Mouse (Mus musculus) left cerebral cortex, adult 18-20 months (tissue): ENCODE results near the gene Golga4. TPM values are rescaled to one million over a fixed set of nuclear protein-coding genes. Genes with fewer than 3 reads are reported as not detected.
"Not testable (repeated sequence)": the region's sequence is repeated elsewhere in the genome, so short reads cannot be mapped to it uniquely, and the experiment has no call there.

Experiments
- DNase-seq, 2 experiments: peaks; one replicate each; pipeline ENCODE4 v3.0.0; 2021 to 2022; ENCODE audit warnings: low spot score in 2 of 2, mixed read lengths in 1 of 2
- total RNA-seq, 2 experiments: library from RNA; stranded (reverse); gene quantifications; 2 replicates each; pipeline ENCODE4 v1.2.3; 2021

Gene Golga4
- total RNA-seq, 2 experiments from 2014 or later, result 89.1 to 105 TPM

DNA sequence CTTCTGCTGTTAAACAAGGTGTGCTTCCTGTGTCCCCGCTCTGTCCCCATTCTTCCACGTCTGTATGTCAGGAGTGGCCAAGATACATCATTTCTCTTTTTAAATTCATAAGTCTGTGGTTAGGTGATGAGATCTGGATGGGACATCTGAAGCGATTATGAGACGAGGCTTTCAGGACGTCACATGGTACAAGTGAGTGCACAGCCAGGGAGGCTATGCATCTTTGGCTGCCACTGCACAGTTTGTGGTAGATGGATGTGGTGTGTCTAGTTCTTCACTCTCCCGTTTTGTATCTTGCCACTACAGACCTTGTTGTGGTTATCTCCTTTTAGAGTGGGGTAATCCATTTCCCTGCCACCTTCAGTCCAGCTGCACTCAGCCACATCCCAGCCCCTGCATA, 79.9 kb downstream of the Golga4 start:
- DNase-seq, result no peak

DNA sequence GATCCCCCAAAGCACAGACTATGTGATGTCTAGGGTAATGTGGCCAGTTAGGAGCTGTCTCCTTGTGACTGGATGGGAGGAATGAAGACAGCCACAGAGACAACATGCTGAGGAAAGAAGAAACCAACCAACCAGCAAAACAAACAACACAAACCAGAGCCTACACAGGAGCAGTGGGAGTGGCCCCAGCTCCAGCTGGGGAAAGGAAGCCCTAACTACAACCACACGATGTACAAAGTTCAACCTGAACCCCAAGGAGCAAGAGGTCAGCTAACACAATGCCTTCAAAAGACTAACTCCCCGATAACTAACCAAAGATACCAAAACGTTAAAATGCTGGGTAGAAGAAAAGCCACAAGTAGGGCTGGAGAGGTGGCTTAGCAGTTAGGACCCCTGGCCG, 81.0 kb downstream of the Golga4 start:
- DNase-seq, result no peak

GRCm38 (mm10) chr9:118589249-118589648, 83.2 kb downstream of the Golga4 start:
- no peak for DNase-seq

- no peak for DNase-seq
These were observed 84.2 kb downstream of the Golga4 start for GRCm38 (mm10) chr9:118590230-118590629.

- no peak for DNase-seq
These were observed 85.6 kb downstream of the Golga4 start for GRCm38 (mm10) chr9:118591633-118592032.

- DNase-seq, result no peak
These were observed 86.7 kb downstream of the Golga4 start for GRCm38 (mm10) chr9:118592585-118593249.

- DNase-seq, result no peak
These were observed 87.4 kb downstream of the Golga4 start for GRCm38 (mm10) chr9:118593443-118593842.

DNA sequence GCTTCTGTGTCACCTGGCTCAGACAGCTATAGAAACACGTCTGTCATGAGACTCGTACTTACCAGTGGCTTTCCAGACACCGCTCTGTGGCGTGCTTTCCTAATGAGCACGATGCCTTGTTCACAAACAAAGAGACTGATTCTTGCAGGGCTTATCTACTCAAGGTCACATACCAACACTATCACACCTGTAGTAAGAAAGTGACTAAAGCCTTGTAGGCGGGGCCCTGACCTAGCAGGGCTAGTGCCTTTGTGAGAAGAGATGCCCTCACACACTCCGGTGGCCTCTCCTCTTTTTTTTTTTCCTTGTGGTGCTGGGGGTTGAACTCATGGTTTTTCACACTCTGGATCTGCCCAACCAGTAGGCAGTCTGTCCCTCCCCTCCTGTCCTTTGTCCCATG, 90.7 kb downstream of the Golga4 start:
- DNase-seq, result no peak

DNA sequence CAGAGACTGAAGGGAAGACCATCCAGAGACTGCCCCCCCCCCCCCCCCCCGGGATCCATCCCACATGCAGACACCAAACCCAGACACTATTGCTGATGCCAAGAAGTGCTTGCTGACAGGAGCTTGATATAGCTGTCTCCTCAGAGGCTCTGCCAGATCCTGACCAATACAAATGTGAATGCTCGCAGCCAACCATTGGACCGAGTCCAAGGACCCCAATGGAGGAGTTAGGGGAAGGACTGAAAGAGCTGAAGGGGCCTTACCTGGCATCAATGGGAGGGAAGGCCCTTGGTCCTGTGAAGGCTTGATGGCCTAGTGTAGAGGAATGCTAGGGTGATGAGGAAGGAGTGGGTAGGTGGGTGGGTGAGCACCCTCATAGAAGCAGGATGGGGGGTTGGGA, 94.3 kb downstream of the Golga4 start:
- DNase-seq, result not testable (repeated sequence)

GRCm38 (mm10) chr9:118602576-118602975, 96.5 kb downstream of the Golga4 start:
- no peak for DNase-seq

GRCm38 (mm10) chr9:118606148-118606816, 100.2 kb downstream of the Golga4 start, which contains the start of gene Itga9:
TSS of gene Itga9 (plus strand) at chr9:118606690.
- DNase-seq, result peak; percentile 49 to 66

GRCm38 (mm10) chr9:118606817-118607371, 100.8 kb downstream of the Golga4 start:
- no peak for DNase-seq

DNA sequence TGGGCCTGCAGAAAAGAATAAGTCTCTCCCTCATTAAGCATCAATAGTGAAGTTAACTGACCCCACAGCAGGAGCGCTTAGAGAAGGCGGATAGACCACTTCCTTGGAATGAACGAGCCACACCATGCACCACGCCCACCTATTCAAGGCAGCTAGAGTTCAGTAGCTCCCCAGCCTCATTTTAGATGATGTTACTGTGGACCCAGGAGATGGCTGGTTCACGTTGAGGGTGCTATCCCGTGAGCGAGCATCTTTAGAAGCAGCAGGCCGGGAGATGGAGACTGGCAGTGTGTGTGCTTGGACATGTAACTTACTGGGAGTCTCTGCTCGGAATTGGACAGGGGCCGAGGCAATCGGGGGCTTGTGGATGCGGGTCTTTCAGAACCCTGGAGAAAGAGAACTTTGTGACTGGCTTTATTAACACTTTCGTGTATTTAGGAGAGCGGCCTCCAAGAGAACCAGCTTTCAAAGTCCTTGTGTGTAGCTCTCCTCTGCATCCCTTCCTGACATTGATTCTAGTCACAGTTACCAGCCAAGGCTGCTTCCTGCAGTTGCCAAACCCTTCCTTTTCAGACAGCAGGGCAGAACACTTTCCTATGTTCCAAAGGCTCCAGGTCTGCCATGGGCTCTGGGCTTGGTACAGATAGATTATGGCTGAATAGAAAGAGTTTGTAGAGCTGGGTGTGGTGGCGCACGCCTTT, 101.8 kb downstream of the Golga4 start:
- no peak for DNase-seq

DNA sequence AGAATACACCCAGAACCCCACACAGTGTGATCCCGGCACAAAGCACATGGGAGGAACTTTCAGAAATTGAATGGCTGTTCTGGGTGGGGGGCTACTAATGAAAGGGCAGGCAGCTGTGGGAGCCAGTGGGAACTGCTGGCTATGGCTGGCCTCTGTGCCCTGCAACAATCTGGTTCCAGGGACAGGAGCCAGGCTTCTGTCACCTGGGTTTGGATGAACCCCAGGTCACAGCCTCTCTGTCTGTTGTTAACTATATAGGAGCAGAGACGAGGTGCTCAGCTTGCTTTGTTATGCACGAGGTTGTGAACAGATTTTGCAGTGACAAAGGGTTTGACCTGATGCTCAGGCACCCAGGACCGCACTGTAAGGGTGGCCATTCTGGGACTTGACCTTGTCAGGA, 102.5 kb downstream of the Golga4 start:
- no peak for DNase-seq

- peak; percentile 44 to 49 for DNase-seq
These were observed 104.0 kb downstream of the Golga4 start for GRCm38 (mm10) chr9:118610060-118610459.

DNA sequence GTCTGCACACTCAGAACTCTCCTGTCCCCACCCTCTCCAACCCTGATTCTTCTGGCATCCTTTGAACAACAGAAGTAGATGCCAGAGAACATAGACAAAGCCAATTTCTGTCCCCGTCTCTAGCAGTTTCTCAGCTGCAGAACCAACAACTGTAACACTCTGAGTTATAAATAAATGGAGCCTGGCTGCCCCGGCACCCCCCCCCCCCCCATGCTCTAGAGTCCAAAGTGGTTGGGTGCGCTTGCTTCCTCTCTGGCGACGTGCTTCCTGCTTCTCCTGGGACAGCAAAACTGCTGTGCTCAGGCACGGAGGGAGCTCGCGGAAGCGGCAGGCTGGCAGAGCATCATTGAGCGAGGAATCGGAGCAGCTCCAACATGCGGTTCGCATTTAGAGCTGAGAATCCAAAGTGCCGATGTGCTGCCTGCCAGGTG, 105.1 kb downstream of the Golga4 start:
- peak; percentile 35 to 41 for DNase-seq

DNA sequence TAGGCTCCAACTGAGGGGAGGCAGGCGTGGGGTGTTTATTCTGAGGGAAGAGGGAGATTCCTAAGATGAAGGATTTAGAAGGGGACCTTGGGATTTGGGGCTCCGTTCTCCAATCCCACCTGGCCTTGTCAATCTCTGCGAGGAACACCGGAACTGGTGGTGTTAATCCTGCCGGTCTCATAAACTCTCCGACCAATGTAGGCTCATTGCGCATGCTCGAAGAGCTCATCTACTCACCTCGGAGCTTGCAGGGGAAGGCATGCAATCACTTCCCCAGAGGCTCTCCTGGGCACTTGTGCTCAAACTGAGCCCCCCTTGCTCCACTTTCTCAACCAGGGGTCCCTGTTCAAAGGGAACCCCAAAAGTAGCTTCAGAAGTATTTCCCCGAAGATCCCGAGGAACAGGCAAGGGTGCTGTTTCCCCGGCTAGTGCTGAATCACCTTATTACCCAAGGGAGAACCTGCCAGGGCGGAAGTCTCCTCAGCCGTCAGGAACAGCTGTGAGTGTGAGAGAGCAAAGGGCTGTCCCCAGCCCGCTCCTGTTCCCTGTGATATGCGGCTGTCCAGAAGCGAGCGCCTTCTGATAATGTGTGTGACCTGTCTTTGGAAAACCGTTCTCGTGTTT, 106.0 kb downstream of the Golga4 start:
- no peak for DNase-seq

GRCm38 (mm10) chr9:118617237-118617636, 111.2 kb downstream of the Golga4 start:
- no peak for DNase-seq

DNA sequence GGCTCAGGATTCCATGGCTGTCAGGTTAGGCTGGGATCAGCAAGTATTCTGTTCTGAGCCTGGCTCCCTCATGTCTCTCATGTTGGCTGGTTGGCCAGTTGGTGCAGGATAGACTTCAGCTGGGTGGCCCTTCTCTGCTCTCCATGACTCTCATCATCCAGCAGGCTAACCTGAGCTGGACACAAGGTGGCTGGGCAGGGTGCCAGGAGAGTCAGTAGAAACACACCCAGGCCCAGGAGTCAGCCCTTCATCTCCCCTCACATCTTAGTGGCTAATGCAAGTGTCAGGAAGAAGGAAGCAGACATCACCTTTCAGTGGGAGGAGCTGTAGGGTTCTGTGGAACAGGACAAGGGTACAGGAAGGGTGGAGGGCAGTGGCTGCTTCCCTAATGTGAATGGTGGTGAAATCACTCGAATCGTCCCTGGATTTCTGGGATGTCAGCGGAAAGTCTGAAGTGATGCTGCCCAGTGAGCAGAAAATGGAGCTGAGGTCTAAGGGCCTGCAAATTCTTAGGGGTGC, 112.7 kb downstream of the Golga4 start:
- DNase-seq, result no peak

DNA sequence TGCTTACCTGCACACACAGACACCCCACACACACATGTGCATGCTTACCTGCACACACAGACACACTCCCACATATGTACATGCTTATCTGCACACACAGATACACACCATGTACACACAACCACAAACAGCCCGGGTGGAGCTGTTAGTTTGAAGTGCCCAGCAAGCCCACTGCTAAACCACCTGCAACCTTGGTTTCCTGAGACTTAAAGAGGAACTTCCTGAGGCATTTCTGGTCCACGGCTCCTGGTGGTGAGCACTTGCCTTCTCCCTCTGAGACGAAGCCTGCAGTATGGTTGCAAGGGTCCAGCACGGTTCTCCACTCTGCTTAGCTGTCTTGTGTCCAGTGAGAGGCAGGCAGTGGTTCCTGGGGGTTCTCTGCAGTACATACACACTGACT, 114.7 kb downstream of the Golga4 start:
- DNase-seq, result no peak

DNA sequence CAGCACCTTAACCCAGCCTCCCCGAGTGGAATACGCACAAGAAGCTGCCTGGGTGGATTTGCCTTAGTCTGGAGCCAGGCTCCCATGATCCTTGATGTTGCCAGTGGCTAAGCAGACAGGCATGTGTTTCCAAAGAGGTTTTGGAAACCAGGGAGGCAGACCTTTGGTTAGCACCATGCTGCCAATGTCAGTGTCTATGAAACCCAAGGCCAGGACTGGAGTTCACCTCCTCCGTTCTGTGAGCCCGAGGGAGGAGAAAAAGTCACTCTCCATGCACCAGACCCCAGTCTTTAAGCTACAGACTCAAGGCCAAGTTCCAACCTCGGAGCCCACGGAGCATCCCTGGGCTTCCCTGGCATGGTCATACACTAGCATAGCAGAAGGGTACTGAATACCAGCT, 115.6 kb downstream of the Golga4 start:
- DNase-seq, result no peak
